Mouse (Mus musculus) embryonic facial prominence, embryonic 15.5 days (tissue): ENCODE data around the gene Dlg3. TPM values are rescaled to one million over a fixed set of nuclear protein-coding genes. Genes with fewer than 3 reads are reported as not detected.

Source experiments
- polyA plus RNA-seq: library from polyadenylated mRNA; unstranded; fragments of >200 nt; fragmentation: Nextera tagmentation; extraction: Ambion mirVana; gene quantifications from 2 replicates; pipeline ENCODE4 v1.2.1, GENCODE M21; 2015

The Dlg3 gene
- polyA plus RNA-seq, 1 experiment from 2014 or later, result 3.6 TPM

Other genes with a start within 250 kb of the Dlg3 start
- gene Dgat2l6, start 242.9 kb upstream of the Dlg3 start, polyA plus RNA-seq, result not detected in 2 replicates
- 0.51 TPM in 1 of 2 replicates, not detected in the other for gene Awat1, start 195.5 kb upstream of the Dlg3 start, polyA plus RNA-seq
- 1.2 TPM in 2 replicates for gene P2ry4, start 172.9 kb upstream of the Dlg3 start, polyA plus RNA-seq
- gene Arr3, start 162.2 kb upstream of the Dlg3 start, polyA plus RNA-seq, result not detected in 2 replicates
- 19.6 and 21.2 TPM in 2 replicates for gene Kif4, start 142.0 kb upstream of the Dlg3 start, polyA plus RNA-seq
- 106 and 116 TPM in 2 replicates for gene Pdzd11, start 141.2 kb upstream of the Dlg3 start, polyA plus RNA-seq
- gene Gdpd2, start 37.8 kb upstream of the Dlg3 start, polyA plus RNA-seq, result 15.1 and 15.8 TPM in 2 replicates